9 mouse cellular contexts compared by ENCODE assay signal in the genomic region with DNA sequence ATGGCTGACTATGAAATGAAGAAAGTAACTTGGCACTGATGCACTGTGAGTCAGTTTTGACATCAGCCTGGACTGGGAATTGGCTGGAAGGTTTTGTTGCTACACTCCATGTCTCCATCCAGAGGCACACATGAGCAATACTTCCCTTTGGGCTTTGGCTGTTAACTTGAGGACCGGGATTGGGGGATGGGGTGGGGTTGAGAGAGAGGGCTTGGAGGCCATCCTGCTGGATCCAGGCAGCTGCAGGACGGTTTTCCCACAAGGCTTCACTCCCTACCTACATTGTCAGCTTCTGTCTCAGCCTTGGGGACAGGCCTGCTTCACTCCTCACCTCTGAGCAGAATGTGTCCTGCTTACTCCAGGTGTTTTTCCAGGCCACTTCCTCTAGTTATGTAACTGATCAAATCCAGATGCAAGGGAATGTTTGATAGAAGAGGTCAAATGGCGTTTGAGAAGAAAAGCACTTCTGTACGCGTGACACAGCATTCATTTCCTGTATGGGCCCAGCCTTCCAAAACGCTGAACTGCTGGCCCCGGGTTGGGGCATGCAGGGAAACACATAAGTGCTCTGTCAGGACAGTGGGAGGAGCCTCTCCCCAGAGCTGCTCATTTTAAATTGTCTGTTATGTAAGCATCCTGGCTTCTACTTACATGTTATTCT. TPM values are rescaled to one million over a fixed set of nuclear protein-coding genes. Genes with fewer than 3 reads are reported as not detected.
DNase-seq lines count a peak whose midpoint lies in the region; ATAC-seq and TF ChIP-seq lines count a peak whose summit lies in the region.
"Had no signal": no experiment of that assay in that cellular context is flagged by ENCODE, and none has a peak within 500 bp of the region (broad histone marks: within the 10 kb centered on the region; RNA-seq: fewer than 3 reads in every experiment).

No protein-coding gene starts in this region.

- no peak for TF ChIP-seq CTCF in bone marrow, adult 2 months (IDR thresholded peaks at IDR 0.05; ENCODE audit: control insufficient read depth, insufficient read depth, low read length)
- TF ChIP-seq CTCF in lung, embryonic 14.5 days (IDR thresholded peaks at IDR 0.05; ENCODE audit: low read depth) = peak; percentile 14; the same call in 1 of the 2 replicates

- no peak for ATAC-seq in hindbrain, embryonic 16.5 days
- ATAC-seq in granulocyte monocyte progenitor cell, adult 5-6 weeks (replicated peaks; ENCODE audit: poor library complexity, severe bottlenecking) = peak; percentile 76
- ATAC-seq in lung, embryonic 14.5 days (ENCODE audit: insufficient read depth) = peak; percentile 82
- ATAC-seq in stomach, embryonic 14.5 days (ENCODE audit: insufficient number of reproducible peaks, insufficient read depth, low FRiP score, low read depth) = peak; percentile 59

- no peak for TF ChIP-seq POLR2A in bone marrow, adult 2 months (IDR thresholded peaks at IDR 0.05; ENCODE audit: borderline replicate concordance, control insufficient read depth, low read depth, low read length)

- H3K4me2 ChIP-seq in hindbrain, embryonic 16.5 days (ENCODE audit: low read length) = no peak overlapping the region
- H3K4me2 ChIP-seq in lung, embryonic 14.5 days = peak overlapping the region; percentile 43
- H3K4me2 ChIP-seq in stomach, embryonic 14.5 days (replicated peaks; ENCODE audit: low read depth, low read length) = peak overlapping the region; percentile 23

- peaks cover 47% of the 10 kb centered on the region for H3K4me1 ChIP-seq in hindbrain, embryonic 10.5 days (replicated peaks)
- H3K4me1 ChIP-seq in hindbrain, embryonic 16.5 days (ENCODE audit: control insufficient read depth, insufficient read depth, low read depth, low read length) = peaks cover 9% of the 10 kb centered on the region
- H3K4me1 ChIP-seq in bone marrow, adult 2 months (ENCODE audit: control insufficient read depth, insufficient read depth, low read length) = peaks cover 1% of the 10 kb centered on the region; the same call in 1 of the 2 replicates
- H3K4me1 ChIP-seq in lung, embryonic 14.5 days (ENCODE audit: insufficient read depth) = peaks cover 37% of the 10 kb centered on the region
- peaks cover 58% of the 10 kb centered on the region for H3K4me1 ChIP-seq in stomach, embryonic 14.5 days (ENCODE audit: control insufficient read depth, insufficient read depth, low read length)

- WGBS in hindbrain, embryonic 10.5 days = 49% methylated on average over 7 of the region's 7 CpGs
- 51% methylated on average over 7 of the region's 7 CpGs for WGBS in hindbrain, embryonic 16.5 days
- 17% methylated on average over 7 of the region's 7 CpGs for WGBS in bone marrow, adult 2 months
- WGBS in lung, embryonic 14.5 days = 5% methylated on average over 7 of the region's 7 CpGs
- WGBS in stomach, embryonic 14.5 days = 9% methylated on average over 7 of the region's 7 CpGs

- H3K36me3 ChIP-seq in hindbrain, embryonic 10.5 days = peaks cover 35% of the 10 kb centered on the region
- no peaks in the 10 kb centered on the region for H3K36me3 ChIP-seq in hindbrain, embryonic 16.5 days (ENCODE audit: control insufficient read depth, insufficient read depth, low read length)
- H3K36me3 ChIP-seq in lung, embryonic 14.5 days (ENCODE audit: insufficient read depth) = 0 out of 2 replicates have a peak, but pooled peaks cover 3% of the 10 kb centered on the region
- no peaks in the 10 kb centered on the region for H3K36me3 ChIP-seq in stomach, embryonic 14.5 days (ENCODE audit: control insufficient read depth, insufficient read depth, low read length)

- H3K27ac ChIP-seq in hindbrain, embryonic 10.5 days = no peak overlapping the region
- no peak overlapping the region for H3K27ac ChIP-seq in hindbrain, embryonic 16.5 days (ENCODE audit: low read depth, low read length)
- 0 out of 2 replicates have a peak overlapping the region, but pooled peaks have one; percentile 10 for H3K27ac ChIP-seq in bone marrow, adult 2 months (ENCODE audit: control insufficient read depth, insufficient read depth, low read depth, low read length, poor library complexity)
- H3K27ac ChIP-seq in lung, embryonic 14.5 days (ENCODE audit: low read depth) = peak overlapping the region; percentile 82
- peak overlapping the region; percentile 76 for H3K27ac ChIP-seq in stomach, embryonic 14.5 days (ENCODE audit: low read length)

- DNase-seq in hindbrain, embryonic 10.5 days (ENCODE audit: low spot score) = peak; percentile 39
- peak; percentile 91 for DNase-seq in kidney, adult 11 months
- peak; percentile 85 for DNase-seq in lung, embryonic 14.5 days
- DNase-seq in cerebellum, adult 18-20 months = no peak

- no peaks in the 10 kb centered on the region for H3K27me3 ChIP-seq in hindbrain, embryonic 10.5 days (ENCODE audit: insufficient read depth, poor library complexity, severe bottlenecking)
- no peaks in the 10 kb centered on the region for H3K27me3 ChIP-seq in hindbrain, embryonic 16.5 days (replicated peaks; ENCODE audit: control insufficient read depth, insufficient read depth, low read length)
- H3K27me3 ChIP-seq in lung, embryonic 14.5 days (ENCODE audit: insufficient read depth, low read length) = no peaks in the 10 kb centered on the region
- no peaks in the 10 kb centered on the region for H3K27me3 ChIP-seq in stomach, embryonic 14.5 days (ENCODE audit: control insufficient read depth, insufficient read depth, low read length)

- H3K9me3 ChIP-seq in hindbrain, embryonic 10.5 days = 0 out of 2 replicates have a peak, but pooled peaks cover 2% of the 10 kb centered on the region
- no peaks in the 10 kb centered on the region for H3K9me3 ChIP-seq in hindbrain, embryonic 16.5 days (ENCODE audit: control insufficient read depth, low read length)
- no peaks in the 10 kb centered on the region for H3K9me3 ChIP-seq in lung, embryonic 14.5 days (ENCODE audit: low read depth, low read length)
- H3K9me3 ChIP-seq in stomach, embryonic 14.5 days (ENCODE audit: control insufficient read depth, low read depth, low read length) = no peaks in the 10 kb centered on the region

- H3K4me3 ChIP-seq in hindbrain, embryonic 10.5 days = no peak overlapping the region
- no peak overlapping the region for H3K4me3 ChIP-seq in hindbrain, embryonic 16.5 days (ENCODE audit: low read length)
- H3K4me3 ChIP-seq in bone marrow, adult 2 months (replicated peaks; ENCODE audit: control insufficient read depth, low read depth, low read length) = no peak overlapping the region
- no peak overlapping the region for H3K4me3 ChIP-seq in lung, embryonic 14.5 days (ENCODE audit: low read depth, low read length)
- no peak overlapping the region for H3K4me3 ChIP-seq in stomach, embryonic 14.5 days (ENCODE audit: low read depth, low read length)

- no peak overlapping the region for H3K9ac ChIP-seq in hindbrain, embryonic 16.5 days (ENCODE audit: low read depth, low read length)
- no peak overlapping the region for H3K9ac ChIP-seq in lung, embryonic 14.5 days
- no peak overlapping the region for H3K9ac ChIP-seq in stomach, embryonic 14.5 days (replicated peaks; ENCODE audit: low read depth, low read length)

RNA-seq across cellular contexts. Expression of a gene that starts 39.5 kb away (rescaled TPM):
- 0.12 and 0.20 TPM in 2 replicates for polyA plus RNA-seq in hindbrain, embryonic 10.5 days (2016; fragmentation: Nextera tagmentation; extraction: Ambion mirVana)
- 0.09 TPM in 1 of 2 replicates, not detected in the other for polyA plus RNA-seq in hindbrain, embryonic 16.5 days (2015; fragmentation: Nextera tagmentation; extraction: Ambion mirVana)
- 0.85 TPM in 1 of 2 replicates, not detected in the other for polyA plus RNA-seq in bone marrow, adult 2 months (2011; ENCODE audit: insufficient read depth, insufficient read length, low replicate concordance, missing spikeins)
- total RNA-seq in granulocyte monocyte progenitor cell, adult 5-6 weeks (2014; fragmentation: Nextera tagmentation) = not detected in 2 replicates
- total RNA-seq in granulocyte monocyte progenitor cell, adult 5-6 weeks (2017) = not detected in 2 replicates
- polyA plus RNA-seq in lung, embryonic 14.5 days (2014; fragmentation: Nextera tagmentation; extraction: Ambion mirVana) = 0.12 TPM in 1 of 2 replicates, not detected in the other
- polyA plus RNA-seq in stomach, embryonic 14.5 days (2014; fragmentation: Nextera tagmentation; extraction: Ambion mirVana) = 0.11 and 0.25 TPM in 2 replicates
- total RNA-seq: MEL had no signal

Comparison
In these comparisons a context has a peak if more than half of its experiments do, and no peak if none do; other contexts are left out.
1. DNase-seq: peak in hindbrain, embryonic 10.5 days (single experiment), kidney, adult 11 months (single experiment) and lung, embryonic 14.5 days (single experiment); none in cerebellum, adult 18-20 months (0 of 2).
2. H3K27ac ChIP-seq: peak in bone marrow, adult 2 months (single experiment), lung, embryonic 14.5 days (single experiment) and stomach, embryonic 14.5 days (single experiment); none in hindbrain, embryonic 10.5 days (single experiment) and hindbrain, embryonic 16.5 days (single experiment).